Mouse (Mus musculus): ENCODE results near the gene C530008M17Rik. TPM values are rescaled to one million over a fixed set of nuclear protein-coding genes. Genes with fewer than 3 reads are reported as not detected.

The C530008M17Rik gene
- polyA plus RNA-seq, 1 experiment from 2014 or later = 81.2 TPM

DNA sequence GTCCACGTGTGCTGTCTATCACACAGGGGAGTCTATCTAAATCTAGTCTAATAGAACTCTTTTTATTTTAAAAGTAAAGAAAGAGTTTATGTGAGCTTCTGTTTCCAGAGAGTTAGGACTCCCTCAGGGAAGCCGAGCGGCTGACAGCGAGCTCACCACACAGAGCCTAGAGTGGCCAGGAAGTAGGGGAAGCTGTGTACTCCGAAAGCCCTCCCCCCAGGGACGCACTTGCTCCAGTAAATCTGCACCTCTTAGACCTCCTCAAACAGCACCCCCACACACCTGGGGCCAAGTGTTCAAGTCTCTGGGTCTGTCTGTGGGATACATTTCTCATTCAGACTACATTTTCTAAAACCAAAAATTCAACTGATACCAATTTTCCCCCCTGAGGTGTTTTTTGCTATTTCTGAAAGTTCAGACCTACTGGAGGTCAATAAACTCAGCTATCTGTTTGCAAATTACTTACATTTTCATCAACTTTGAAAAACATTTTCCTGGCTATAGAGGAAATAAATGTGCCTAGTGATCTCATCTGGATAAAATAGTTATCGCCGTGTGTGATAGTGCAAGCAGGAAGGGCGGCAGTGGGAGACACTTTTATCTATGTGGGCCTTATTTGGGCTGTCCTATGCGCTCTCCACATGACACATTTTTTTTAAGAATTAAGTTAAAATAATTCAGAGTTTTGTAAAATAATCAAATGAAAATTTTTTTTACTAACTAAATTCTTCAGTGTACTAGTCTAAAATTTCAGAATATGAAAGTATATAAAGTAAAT, 11.0 kb upstream of the C530008M17Rik start:
- Histone ChIP-seq H3K9ac (no peak overlapping the region), H3K4me2 (replicated peaks) (no peak overlapping the region), H3K27ac (no peak overlapping the region), H3K4me1 (no peaks in the 10 kb centered on the region), H3K36me3 (peaks cover 26% of the 10 kb centered on the region), H3K4me3 (no peak overlapping the region), H3K9me3 (replicated peaks) (no peaks in the 10 kb centered on the region), H3K27me3 (no peaks in the 10 kb centered on the region)
- no peak for ATAC-seq (ENCODE audit: low FRiP score)
- 93% methylated on average over 10 of the region's 10 CpGs for WGBS

DNA sequence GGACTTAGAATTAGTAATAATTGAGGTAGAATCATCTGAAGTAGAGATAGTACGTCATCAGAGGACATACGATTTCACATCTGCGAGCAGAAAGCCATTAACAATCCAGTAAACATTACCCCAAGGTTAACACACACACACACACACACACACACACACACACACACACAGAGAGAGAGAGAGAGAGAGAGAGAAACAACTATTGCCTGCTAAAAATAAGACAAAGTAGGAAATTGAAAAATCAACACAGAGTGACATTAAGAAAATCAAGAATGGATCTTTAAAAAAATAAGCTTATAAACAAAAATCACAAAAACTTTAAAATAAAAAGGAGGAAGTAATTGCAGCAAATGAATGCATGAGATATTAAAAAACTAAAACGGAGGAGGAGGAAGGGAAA, 6.4 kb upstream of the C530008M17Rik start:
- H3K4me2 ChIP-seq (replicated peaks) = no peak overlapping the region
- no peaks in the 10 kb centered on the region for H3K9me3 ChIP-seq (replicated peaks)
- H3K4me1 ChIP-seq = peaks cover 8% of the 10 kb centered on the region
- H3K4me3 ChIP-seq = no peak overlapping the region
- no peak for ATAC-seq (ENCODE audit: low FRiP score)
- WGBS = 78% methylated on average over 4 of the region's 4 CpGs
- H3K27me3 ChIP-seq = no peaks in the 10 kb centered on the region
- H3K36me3 ChIP-seq = no peaks in the 10 kb centered on the region
- H3K27ac ChIP-seq = no peak overlapping the region
- no peak overlapping the region for H3K9ac ChIP-seq

DNA sequence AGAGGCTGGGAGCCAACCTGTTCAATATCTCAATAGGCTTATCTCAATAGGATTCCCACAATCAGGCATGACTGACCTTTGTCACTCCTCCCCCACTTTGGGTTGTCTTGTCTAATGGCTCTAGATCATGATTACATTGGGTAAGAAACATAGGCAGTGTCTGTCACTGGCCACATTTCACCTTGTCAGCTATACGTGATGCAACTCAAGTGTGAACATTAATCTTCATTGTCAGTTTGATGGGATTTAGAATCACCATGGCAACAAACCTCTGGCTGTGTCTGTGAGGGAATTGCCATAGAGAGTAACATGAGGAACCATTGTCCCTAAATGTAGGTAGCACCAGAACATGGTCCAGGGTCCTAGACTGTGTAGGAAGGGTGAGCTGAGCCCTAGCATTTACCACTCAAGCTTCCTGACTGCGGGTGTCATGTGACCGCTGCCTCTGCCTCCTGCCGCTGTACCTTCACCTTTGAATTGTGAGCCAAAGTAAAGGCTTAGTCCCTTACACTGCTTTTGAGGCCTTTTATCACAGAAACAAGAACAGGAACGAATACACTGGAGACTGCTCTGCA, 5.1 kb upstream of the C530008M17Rik start:
- H3K4me1 ChIP-seq = peaks cover 8% of the 10 kb centered on the region
- H3K27me3 ChIP-seq = no peaks in the 10 kb centered on the region
- H3K9me3 ChIP-seq (replicated peaks) = no peaks in the 10 kb centered on the region
- H3K4me2 ChIP-seq (replicated peaks) = no peak overlapping the region
- ATAC-seq (ENCODE audit: low FRiP score) = peak; percentile 46
- no peaks in the 10 kb centered on the region for H3K36me3 ChIP-seq
- no peak overlapping the region for H3K4me3 ChIP-seq
- H3K9ac ChIP-seq = no peak overlapping the region
- WGBS = 68% methylated on average over 5 of the region's 5 CpGs
- H3K27ac ChIP-seq = peak overlapping the region; percentile 26; the same call in 1 of the 2 replicates

DNA sequence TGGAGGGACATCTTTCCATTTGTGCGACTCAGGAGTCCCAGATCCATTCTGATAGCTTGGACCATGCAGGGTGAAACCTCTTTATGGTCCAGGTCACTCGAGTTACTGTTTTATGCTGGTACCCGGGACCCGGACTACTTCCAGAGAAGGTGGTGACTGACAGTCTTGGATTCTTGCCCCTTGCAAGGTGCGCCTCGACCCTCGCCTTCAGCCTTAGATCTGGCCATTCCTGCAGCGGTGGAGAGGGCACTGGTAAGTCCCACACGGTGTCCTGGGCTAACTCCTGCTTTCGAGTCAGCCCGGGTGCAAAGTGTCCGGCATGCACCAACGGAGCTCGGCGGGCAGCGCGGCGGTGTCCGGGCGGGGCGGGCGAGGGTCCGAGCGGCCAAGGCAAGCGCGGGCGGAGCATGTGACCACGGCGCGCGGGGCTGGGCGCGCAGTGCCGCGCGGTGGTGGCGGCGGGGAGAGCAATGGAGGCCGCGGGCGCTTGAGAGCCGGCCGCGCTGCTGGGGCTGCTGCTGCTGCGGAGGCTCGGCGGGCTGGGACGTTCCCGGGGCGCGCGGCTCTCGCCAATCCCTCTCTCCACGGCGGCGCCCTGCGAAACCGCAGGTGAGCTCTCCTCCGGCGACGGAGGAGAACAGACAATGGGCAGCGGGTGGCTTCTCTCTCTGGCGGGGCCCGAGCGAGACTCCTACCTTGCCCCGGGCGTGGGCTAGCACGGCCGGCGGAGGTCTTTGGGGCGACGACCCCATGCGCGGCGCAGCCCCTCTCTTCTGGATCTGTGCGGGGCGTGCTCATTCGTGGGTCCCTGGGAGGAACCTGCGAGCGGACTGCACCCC, 1.2 kb downstream of the C530008M17Rik start:
- no peaks in the 10 kb centered on the region for H3K36me3 ChIP-seq
- H3K9me3 ChIP-seq (replicated peaks) = no peaks in the 10 kb centered on the region
- H3K27me3 ChIP-seq = no peaks in the 10 kb centered on the region
- ATAC-seq (ENCODE audit: low FRiP score) = peak; percentile 94
- peak overlapping the region; percentile 99 for H3K27ac ChIP-seq
- H3K9ac ChIP-seq = peak overlapping the region; percentile 98
- H3K4me1 ChIP-seq = peaks cover 25% of the 10 kb centered on the region
- peak overlapping the region; percentile 78 for H3K4me2 ChIP-seq (replicated peaks)
- under 1% methylated on average over 63 of the region's 80 CpGs for WGBS
- peak overlapping the region; percentile 85 for H3K4me3 ChIP-seq

- Histone ChIP-seq H3K27me3 (no peaks in the 10 kb centered on the region), H3K4me3 (peak overlapping the region; percentile 85), H3K36me3 (no peaks in the 10 kb centered on the region), H3K27ac (peak overlapping the region; percentile 99), H3K9ac (peak overlapping the region; percentile 98), H3K4me2 (replicated peaks) (peak overlapping the region; percentile 78), H3K4me1 (peaks cover 25% of the 10 kb centered on the region), H3K9me3 (replicated peaks) (no peaks in the 10 kb centered on the region)
- under 1% methylated on average over 38 of the region's 38 CpGs for WGBS
- ATAC-seq (ENCODE audit: low FRiP score) = peak; percentile 86
Observed at GRCm38 (mm10) chr5:76658084-76658934, 2.0 kb downstream of the C530008M17Rik start.

DNA sequence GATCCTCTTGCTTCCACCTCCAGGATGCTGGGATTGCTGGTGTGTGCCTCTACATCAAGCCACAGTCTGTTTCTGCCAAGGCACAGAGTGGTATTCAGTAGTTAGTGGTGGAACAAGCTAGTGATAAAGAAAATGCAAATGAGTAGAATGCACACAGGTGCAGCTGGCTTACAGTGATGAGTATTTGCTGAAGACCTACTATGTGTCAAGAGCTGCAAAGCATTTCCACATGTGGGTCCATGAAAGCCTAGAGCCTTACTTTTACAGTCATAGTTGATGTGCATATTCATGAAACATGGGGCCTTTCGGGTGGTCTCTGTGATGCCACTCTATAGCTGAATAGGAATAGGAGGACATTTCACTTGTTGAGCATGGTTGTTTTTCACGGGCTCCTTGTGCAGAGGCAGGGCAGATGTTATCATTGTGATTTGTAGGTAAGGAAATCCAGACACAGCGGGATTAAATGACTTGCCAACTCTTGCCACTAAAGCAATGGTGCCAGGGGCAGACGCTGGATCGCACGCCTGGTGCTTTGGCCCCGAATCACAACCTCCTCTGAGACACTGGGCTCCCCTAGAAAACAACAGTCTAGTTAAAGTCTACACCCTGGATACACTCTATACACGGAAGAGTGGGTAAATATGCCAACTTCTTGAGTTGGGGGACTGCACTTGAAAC, 3.8 kb downstream of the C530008M17Rik start:
- Histone ChIP-seq H3K4me3 (no peak overlapping the region), H3K27ac (no peak overlapping the region), H3K36me3 (no peaks in the 10 kb centered on the region), H3K9ac (no peak overlapping the region), H3K9me3 (replicated peaks) (no peaks in the 10 kb centered on the region), H3K27me3 (no peaks in the 10 kb centered on the region), H3K4me1 (peaks cover 33% of the 10 kb centered on the region), H3K4me2 (replicated peaks) (peak overlapping the region; percentile 78; the same call in 1 of the 2 replicates)
- ATAC-seq (ENCODE audit: low FRiP score) = no peak
- 82% methylated on average over 8 of the region's 8 CpGs for WGBS

GRCm38 (mm10) chr5:76661310-76661709, 5.0 kb downstream of the C530008M17Rik start:
- H3K4me3 ChIP-seq = no peak overlapping the region
- no peak for ATAC-seq (ENCODE audit: low FRiP score)
- H3K27ac ChIP-seq = no peak overlapping the region
- no peak overlapping the region for H3K4me2 ChIP-seq (replicated peaks)
- no peaks in the 10 kb centered on the region for H3K36me3 ChIP-seq
- H3K27me3 ChIP-seq = no peaks in the 10 kb centered on the region
- H3K4me1 ChIP-seq = peaks cover 39% of the 10 kb centered on the region
- H3K9ac ChIP-seq = no peak overlapping the region
- no peaks in the 10 kb centered on the region for H3K9me3 ChIP-seq (replicated peaks)
- WGBS = 61% methylated on average over 4 of the region's 4 CpGs

DNA sequence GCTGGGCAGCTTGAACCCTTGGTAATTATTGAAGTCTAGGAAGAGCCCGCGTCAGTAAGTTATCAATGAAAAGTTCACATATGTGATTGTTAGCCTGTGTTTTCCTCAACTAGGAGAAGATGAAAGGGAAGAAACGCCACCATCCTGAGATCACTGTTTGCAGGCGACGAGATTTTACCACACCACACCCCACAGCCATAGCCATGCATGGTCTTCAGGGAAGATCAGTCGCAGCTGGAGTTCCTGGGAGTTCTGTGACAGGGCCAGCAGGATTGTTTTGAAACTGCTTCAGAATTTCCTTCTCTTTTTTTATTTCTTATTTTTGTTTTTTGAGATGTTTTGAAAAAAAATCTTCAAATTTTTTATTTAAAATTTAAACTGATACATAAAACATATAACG, 8.6 kb downstream of the C530008M17Rik start:
- H3K4me1 ChIP-seq = peaks cover 58% of the 10 kb centered on the region
- H3K27me3 ChIP-seq = no peaks in the 10 kb centered on the region
- no peak overlapping the region for H3K4me2 ChIP-seq (replicated peaks)
- no peak overlapping the region for H3K4me3 ChIP-seq
- H3K36me3 ChIP-seq = no peaks in the 10 kb centered on the region
- ATAC-seq (ENCODE audit: low FRiP score) = peak; percentile 60; the same call in 1 of the 2 replicates
- no peaks in the 10 kb centered on the region for H3K9me3 ChIP-seq (replicated peaks)
- 56% methylated on average over 7 of the region's 7 CpGs for WGBS
- H3K27ac ChIP-seq = peak overlapping the region; percentile 74
- peak overlapping the region; percentile 41; the same call in 1 of the 2 replicates for H3K9ac ChIP-seq

- peak overlapping the region; percentile 86 for H3K27ac ChIP-seq
- H3K36me3 ChIP-seq = no peaks in the 10 kb centered on the region
- no peaks in the 10 kb centered on the region for H3K27me3 ChIP-seq
- ATAC-seq (ENCODE audit: low FRiP score) = peak; percentile 84
- 0 out of 2 replicates have a peak overlapping the region, but pooled peaks have one; percentile 13 for H3K4me2 ChIP-seq (replicated peaks)
- no peaks in the 10 kb centered on the region for H3K9me3 ChIP-seq (replicated peaks)
- peaks cover 54% of the 10 kb centered on the region for H3K4me1 ChIP-seq
- H3K4me3 ChIP-seq = no peak overlapping the region
- whole genome bisulfite sequencing = 18% methylated on average over 7 of the region's 7 CpGs
- no peak overlapping the region; the same call in 1 of the 2 replicates for H3K9ac ChIP-seq
Observed at GRCm38 (mm10) chr5:76665421-76665820, 9.1 kb downstream of the C530008M17Rik start.

GRCm38 (mm10) chr5:76666026-76666756, 9.9 kb downstream of the C530008M17Rik start:
- Histone ChIP-seq H3K9me3 (replicated peaks) (no peaks in the 10 kb centered on the region), H3K36me3 (no peaks in the 10 kb centered on the region), H3K9ac (no peak overlapping the region), H3K27me3 (no peaks in the 10 kb centered on the region), H3K4me2 (replicated peaks) (no peak overlapping the region; the same call in 1 of the 2 replicates), H3K4me1 (peaks cover 46% of the 10 kb centered on the region), H3K27ac (peak overlapping the region; percentile 86), H3K4me3 (no peak overlapping the region)
- WGBS = 46% methylated on average over 6 of the region's 6 CpGs
- peak; percentile 78 for ATAC-seq (ENCODE audit: low FRiP score)
